Mouse (Mus musculus) embryonic facial prominence, embryonic 15.5 days (tissue): ENCODE measurements at regions not wholly inside any gene's neighbourhood (a gene's known extent, or its start where the extent isn't known, plus 50 kb on each side); places are given as distances from the start of the nearest gene placed in this dataset.

Experiments
- ATAC-seq: fragments of 200-750 bp; cut with Nextera tagmentation; 2 replicates; pipeline ENCODE4 v1.8.0; 2017; ENCODE audit warnings: low read depth, moderate TSS enrichment; ENCODE audit not compliant: insufficient number of reproducible peaks, low FRiP score, low TSS enrichment
- H3K27ac ChIP-seq: fragments of 300-500 bp; sonication (generic); replicated peaks from 2 replicates; pipeline ENCODE4 v1.5.1; 2015; ENCODE audit warnings: mild to moderate bottlenecking, inconsistent platforms
- H3K27me3 ChIP-seq: fragments of 300-500 bp; sonication (generic); 2 replicates; pipeline ENCODE4 v1.6.1; 2015; ENCODE audit warnings: inconsistent platforms
- H3K36me3 ChIP-seq: fragments of 300-500 bp; sonication (generic); 2 replicates; pipeline ENCODE4 v1.6.1; 2015; ENCODE audit warnings: mild to moderate bottlenecking, inconsistent platforms
- H3K4me1 ChIP-seq: fragments of 300-500 bp; sonication (generic); 2 replicates; pipeline ENCODE4 v1.6.1; 2015; ENCODE audit warnings: inconsistent platforms
- H3K4me2 ChIP-seq: fragments of 300-500 bp; sonication (generic); replicated peaks from 2 replicates; pipeline ENCODE4 v1.6.1; 2015; ENCODE audit warnings: mild to moderate bottlenecking, inconsistent platforms
- H3K4me3 ChIP-seq: fragments of 300-500 bp; sonication (generic); replicated peaks from 2 replicates; pipeline ENCODE4 v1.5.1; 2015; ENCODE audit warnings: mild to moderate bottlenecking, inconsistent platforms
- H3K9ac ChIP-seq: fragments of 300-500 bp; sonication (generic); 2 replicates; pipeline ENCODE4 v1.6.1; 2015; ENCODE audit warnings: inconsistent platforms
- H3K9me3 ChIP-seq: fragments of 300-500 bp; sonication (generic); replicated peaks from 2 replicates; pipeline ENCODE4 v1.6.1; 2016; ENCODE audit warnings: inconsistent platforms
- WGBS: fragments of 180-500 bp; shearing (Covaris S2); methylation state at CpG from one replicate; pipeline ENCODE4 v1.1.7; 2015; 5-methylcytosine and 5-hydroxymethylcytosine counted together

DNA sequence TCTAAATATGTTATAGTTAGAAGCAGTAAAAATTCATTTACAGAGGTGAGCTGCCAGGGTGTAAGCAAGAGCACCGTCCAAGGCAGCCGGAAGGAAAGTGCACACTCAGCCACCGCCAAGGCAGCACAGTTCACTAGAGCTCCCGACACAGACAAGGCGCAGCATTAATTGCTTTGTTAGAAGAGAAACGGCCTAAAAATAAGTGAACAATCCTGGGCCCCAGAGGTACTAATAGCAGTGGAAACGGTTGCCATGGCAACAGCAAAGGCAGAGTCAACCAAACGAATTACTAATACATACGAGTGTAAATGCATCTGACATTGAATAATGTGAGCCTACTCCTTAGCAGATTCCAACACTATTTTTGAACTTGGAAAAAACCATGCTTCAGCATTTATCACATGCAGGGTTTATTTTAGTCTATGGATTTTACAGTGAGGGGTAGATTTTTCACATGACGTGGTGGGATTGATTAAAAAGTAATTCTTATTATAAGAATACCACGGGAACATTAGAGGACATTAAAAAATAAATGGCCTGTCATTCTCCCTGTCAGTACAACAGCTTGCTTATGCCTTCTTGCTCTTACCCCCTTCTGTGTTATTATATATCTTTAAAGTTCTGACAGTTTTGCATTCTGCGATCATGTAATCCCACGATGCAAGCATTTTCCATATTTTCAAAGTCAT lies 62.5 kb downstream of the Cavin4 start:
- Histone ChIP-seq H3K4me3 (no peak overlapping the region), H3K4me2 (no peak overlapping the region), H3K9me3 (no peaks in the 10 kb centered on the region), H3K9ac (no peak overlapping the region), H3K4me1 (no peaks in the 10 kb centered on the region), H3K36me3 (no peaks in the 10 kb centered on the region), H3K27me3 (no peaks in the 10 kb centered on the region), H3K27ac (no peak overlapping the region)
- 0 out of 2 replicates have a peak, but pooled peaks have one; percentile 19 for ATAC-seq
- 60% methylated on average over 13 of the region's 13 CpGs for WGBS

DNA sequence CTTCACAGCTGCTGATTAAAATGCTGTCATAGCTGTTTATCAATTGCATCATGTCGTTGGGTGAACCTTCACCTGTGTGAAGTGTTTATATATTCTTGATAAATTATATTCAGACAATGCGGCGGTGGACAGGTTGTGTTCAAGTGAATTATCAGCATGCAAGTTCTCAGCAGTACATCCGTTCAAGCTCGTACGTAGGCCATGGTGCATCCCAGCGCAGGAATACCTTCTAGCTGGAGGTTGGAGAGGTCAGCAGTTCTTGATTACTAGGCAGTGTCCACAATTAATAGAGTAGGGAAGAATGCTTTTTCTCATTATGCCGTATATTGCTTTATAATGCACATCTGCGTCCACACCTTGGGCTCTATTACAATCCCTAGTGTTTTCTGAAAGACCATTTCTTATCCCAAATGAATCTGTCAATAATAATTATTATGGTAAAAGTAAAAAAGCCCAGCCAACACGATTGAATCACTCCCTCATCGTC lies 63.1 kb downstream of the Cavin4 start:
- Histone ChIP-seq H3K4me2 (no peak overlapping the region), H3K27me3 (no peaks in the 10 kb centered on the region), H3K9me3 (no peaks in the 10 kb centered on the region), H3K9ac (no peak overlapping the region), H3K36me3 (no peaks in the 10 kb centered on the region), H3K4me3 (no peak overlapping the region), H3K27ac (no peak overlapping the region), H3K4me1 (no peaks in the 10 kb centered on the region)
- ATAC-seq = no peak
- WGBS = 86% methylated on average over 11 of the region's 11 CpGs

DNA sequence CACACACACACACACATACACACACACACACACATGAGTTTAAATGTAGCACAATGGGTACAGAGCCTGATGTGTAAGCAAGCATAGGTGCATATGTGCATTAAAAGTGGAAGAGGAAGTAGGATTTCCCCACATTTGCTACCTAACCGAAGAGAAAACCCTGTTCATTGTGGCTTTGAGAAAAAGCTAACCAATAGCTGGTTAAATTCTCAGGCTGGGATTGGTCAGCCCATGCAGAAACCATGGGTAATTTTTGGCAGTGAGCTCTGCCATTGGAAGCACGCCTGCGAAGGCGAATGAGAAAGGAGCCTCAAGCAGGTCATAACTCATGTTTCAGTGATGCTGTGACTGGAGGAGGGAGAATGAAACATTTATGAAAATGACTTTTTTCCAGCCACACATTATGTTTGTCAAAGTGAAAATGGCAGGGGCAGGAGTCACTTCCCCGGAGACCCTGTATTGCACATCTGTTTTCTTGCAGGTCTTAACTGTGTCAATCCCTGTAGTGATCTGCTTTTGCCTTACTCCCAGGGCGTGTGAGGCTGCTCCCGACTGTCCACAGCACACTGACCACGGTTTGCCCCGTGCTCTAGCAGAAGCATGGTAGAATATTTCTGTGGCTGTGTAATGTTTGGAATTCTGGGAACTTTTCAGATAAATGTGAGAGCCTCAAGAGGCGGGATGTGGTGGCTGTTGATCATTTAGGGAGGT lies 71.7 kb downstream of the Cavin4 start:
- Histone ChIP-seq H3K36me3 (no peaks in the 10 kb centered on the region), H3K27ac (no peak overlapping the region), H3K4me3 (no peak overlapping the region), H3K27me3 (no peaks in the 10 kb centered on the region), H3K9ac (no peak overlapping the region), H3K9me3 (no peaks in the 10 kb centered on the region), H3K4me1 (no peaks in the 10 kb centered on the region), H3K4me2 (no peak overlapping the region)
- 48% methylated on average over 10 of the region's 10 CpGs for WGBS
- ATAC-seq = no peak

DNA sequence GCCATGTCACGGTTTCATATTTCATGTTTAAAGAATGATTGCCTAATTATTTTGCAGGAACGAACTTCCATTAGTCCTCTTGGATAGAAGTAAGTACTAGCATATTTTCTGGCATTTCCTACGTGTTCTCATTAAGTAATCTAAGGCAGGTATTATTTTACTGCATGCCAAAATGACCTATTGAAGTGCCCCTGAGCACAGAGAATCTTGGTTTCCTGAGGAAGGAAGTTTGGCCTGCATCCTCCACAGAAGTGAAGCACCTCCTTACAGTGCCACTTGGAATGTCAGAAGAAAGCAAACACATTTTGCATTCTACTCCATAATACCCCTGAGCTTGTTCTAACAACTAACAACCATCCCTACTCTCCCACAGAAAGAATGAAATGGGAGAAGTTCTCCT lies 82.9 kb downstream of the Cavin4 start:
- H3K27me3 ChIP-seq = no peaks in the 10 kb centered on the region
- no peaks in the 10 kb centered on the region for H3K9me3 ChIP-seq
- no peak overlapping the region for H3K4me2 ChIP-seq
- 59% methylated on average over 3 of the region's 3 CpGs for WGBS
- no peak overlapping the region for H3K9ac ChIP-seq
- H3K4me3 ChIP-seq = no peak overlapping the region
- ATAC-seq = no peak
- H3K36me3 ChIP-seq = no peaks in the 10 kb centered on the region
- H3K4me1 ChIP-seq = no peaks in the 10 kb centered on the region
- H3K27ac ChIP-seq = no peak overlapping the region

DNA sequence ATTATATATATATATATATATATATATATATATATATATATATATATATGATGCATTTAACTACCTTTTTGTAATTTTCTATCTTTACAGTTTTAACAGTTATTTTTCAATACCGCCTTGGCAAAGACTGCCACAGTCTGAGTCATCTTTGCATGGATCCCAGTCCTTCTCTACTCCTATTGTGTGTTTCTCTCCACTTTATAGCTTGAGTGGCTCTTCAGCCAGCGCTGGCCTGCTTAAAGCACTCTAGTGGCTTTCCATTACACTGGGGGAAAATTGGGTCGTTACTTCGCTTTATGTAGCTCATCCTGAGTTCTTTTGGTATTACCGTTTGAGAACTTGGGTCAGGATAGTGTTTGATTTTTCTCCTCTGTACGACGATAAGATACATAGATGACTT lies 86.3 kb downstream of the Cavin4 start:
- Histone ChIP-seq H3K4me3 (no peak overlapping the region), H3K9me3 (no peaks in the 10 kb centered on the region), H3K4me1 (peaks cover 2% of the 10 kb centered on the region; the same call in 1 of the 2 replicates), H3K36me3 (no peaks in the 10 kb centered on the region), H3K9ac (no peak overlapping the region), H3K27ac (no peak overlapping the region), H3K27me3 (no peaks in the 10 kb centered on the region), H3K4me2 (no peak overlapping the region)
- 92% methylated on average over 7 of the region's 7 CpGs for WGBS
- no peak for ATAC-seq

DNA sequence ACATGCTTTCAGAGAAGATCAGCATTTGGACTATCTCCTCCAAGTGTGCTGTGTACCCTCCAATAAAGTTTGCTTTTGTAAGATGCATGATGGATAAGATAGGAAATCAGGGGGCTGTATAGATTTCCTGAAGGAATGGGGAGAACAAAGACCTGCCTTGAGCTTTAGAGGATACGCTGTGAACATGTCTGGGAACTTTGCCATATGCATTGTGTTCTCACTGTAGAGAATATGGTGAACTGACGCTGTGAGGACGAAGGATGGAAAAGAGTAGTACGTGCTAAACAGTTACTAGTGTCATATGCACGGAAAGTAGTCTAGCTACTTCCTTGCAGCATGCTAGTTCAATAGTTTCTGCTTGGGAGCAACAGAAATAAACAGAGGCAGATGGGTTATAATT lies 86.8 kb downstream of the Cavin4 start:
- H3K4me1 ChIP-seq = peaks cover 6% of the 10 kb centered on the region; the same call in 1 of the 2 replicates
- no peaks in the 10 kb centered on the region for H3K36me3 ChIP-seq
- no peak overlapping the region for H3K4me3 ChIP-seq
- WGBS = 74% methylated on average over 5 of the region's 5 CpGs
- ATAC-seq = no peak
- no peaks in the 10 kb centered on the region for H3K9me3 ChIP-seq
- H3K4me2 ChIP-seq = no peak overlapping the region
- H3K27ac ChIP-seq = no peak overlapping the region
- no peaks in the 10 kb centered on the region for H3K27me3 ChIP-seq
- no peak overlapping the region for H3K9ac ChIP-seq

DNA sequence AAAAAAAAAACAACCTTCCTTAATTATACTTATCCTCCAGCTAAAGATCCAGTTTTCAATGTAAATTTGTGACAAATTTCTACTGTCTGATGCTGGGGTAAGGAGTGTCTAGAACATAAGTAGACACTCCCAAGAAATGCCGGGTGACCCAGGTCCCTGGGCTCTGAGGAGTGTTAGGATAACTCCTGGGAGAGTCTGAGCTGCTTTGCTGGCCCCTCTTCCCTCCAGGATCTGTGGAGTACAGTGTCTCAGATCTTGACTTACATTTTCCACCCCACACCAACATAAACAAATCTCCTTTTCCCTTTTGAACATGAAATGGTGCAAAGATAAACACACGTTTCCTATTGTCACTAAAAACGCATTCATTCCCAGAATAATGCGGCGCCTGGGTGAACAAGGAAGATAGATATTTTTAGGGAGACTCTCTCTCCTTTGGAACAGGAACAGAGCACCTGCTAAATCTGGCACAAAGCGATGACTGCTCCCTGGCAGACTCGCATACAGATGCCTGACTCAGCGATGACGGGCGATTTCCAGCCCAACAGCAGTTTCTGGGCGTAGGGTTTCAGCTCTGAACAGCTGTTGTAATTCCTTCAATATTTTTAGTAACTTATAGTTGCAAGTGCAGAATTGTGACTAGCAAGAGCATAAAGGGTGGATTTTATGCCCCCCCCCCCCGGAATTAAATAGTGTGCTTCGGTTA lies 91.3 kb downstream of the Cavin4 start:
- no peak overlapping the region for H3K4me2 ChIP-seq
- H3K27me3 ChIP-seq = no peaks in the 10 kb centered on the region
- no peaks in the 10 kb centered on the region for H3K36me3 ChIP-seq
- no peak overlapping the region for H3K4me3 ChIP-seq
- no peak for ATAC-seq
- WGBS = 28% methylated on average over 13 of the region's 13 CpGs
- peak overlapping the region; percentile 55; the same call in 1 of the 2 replicates for H3K27ac ChIP-seq
- peaks cover 6% of the 10 kb centered on the region; the same call in 1 of the 2 replicates for H3K4me1 ChIP-seq
- no peak overlapping the region for H3K9ac ChIP-seq
- H3K9me3 ChIP-seq = no peaks in the 10 kb centered on the region

DNA sequence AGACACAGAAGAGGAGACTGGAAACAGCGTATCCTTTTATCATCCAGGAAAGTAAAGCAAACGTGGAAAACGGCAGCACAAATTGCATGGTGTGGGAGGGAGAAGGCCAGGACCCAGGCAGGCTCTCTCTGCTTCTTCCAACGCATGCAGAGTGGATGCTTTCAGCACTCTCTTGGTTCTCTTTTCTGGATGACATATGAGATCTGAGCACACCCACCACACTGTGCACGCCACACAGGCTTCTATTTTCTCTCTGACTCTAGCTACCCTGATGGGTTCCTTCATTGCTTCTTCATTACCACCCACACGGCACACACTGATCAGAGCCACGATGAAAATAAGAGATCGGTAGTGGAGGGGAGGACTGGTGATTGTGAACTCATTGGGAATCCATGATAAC lies 97.3 kb downstream of the Cavin4 start:
- H3K27me3 ChIP-seq = no peaks in the 10 kb centered on the region
- no peaks in the 10 kb centered on the region for H3K36me3 ChIP-seq
- H3K9me3 ChIP-seq = no peaks in the 10 kb centered on the region
- no peaks in the 10 kb centered on the region for H3K4me1 ChIP-seq
- H3K9ac ChIP-seq = no peak overlapping the region
- H3K4me3 ChIP-seq = no peak overlapping the region
- H3K4me2 ChIP-seq = no peak overlapping the region
- ATAC-seq = no peak
- no peak overlapping the region for H3K27ac ChIP-seq
- WGBS = 62% methylated on average over 8 of the region's 8 CpGs

DNA sequence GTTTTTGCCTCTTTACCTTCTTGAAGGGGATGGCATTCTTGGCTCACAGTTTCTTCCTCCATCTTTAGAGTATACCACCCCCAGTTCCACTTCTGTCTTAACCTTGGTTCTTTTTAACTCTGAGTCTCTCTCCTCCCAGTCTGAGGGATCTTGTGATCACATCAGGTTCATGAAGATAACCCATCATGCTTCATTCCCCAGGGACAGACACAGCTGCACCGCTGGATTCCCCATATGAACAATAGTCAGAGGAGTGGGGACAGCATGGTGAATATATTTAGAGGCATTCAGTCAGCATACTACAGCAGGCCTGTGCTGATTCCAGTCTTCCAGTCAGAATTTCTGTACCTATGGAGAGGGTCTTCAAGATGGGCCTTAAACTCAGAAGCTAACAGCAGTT lies 103.1 kb downstream of the Cavin4 start:
- Histone ChIP-seq H3K36me3 (no peaks in the 10 kb centered on the region), H3K4me2 (no peak overlapping the region), H3K4me3 (no peak overlapping the region), H3K4me1 (0 out of 2 replicates have a peak, but pooled peaks cover 7% of the 10 kb centered on the region), H3K9me3 (no peaks in the 10 kb centered on the region), H3K27ac (no peak overlapping the region), H3K9ac (no peak overlapping the region), H3K27me3 (no peaks in the 10 kb centered on the region)
- ATAC-seq = no peak
- WGBS = 94% methylated on average over 1 of the region's 1 CpGs

DNA sequence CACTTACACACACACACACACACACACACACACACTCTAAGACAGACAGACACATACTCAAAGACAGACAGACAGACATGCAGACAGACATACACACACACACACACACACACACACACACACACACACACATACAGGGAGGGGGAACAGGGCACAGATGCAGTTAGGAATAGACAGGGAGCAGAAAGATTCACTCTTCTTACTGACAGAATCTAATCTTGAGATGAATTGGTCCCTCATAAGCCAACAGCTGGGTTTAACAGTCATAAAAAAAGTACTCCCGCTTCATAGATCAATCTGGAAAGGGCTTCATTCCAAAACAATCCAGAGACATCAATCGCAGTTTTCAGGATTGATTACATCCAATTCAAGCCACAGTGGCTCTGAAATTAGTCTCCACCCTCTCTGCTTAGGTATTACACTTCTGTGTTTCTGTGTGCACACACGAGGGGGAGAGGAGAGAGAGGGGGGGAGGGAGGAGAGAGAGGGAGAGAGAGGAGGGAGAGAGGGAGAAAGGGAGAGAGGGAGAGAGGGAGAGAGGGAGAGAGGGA lies 107.2 kb downstream of the Cavin4 start:
- Histone ChIP-seq H3K27ac (no peak overlapping the region), H3K36me3 (no peaks in the 10 kb centered on the region), H3K9me3 (no peaks in the 10 kb centered on the region), H3K27me3 (no peaks in the 10 kb centered on the region), H3K4me3 (no peak overlapping the region), H3K4me2 (0 out of 2 replicates have a peak overlapping the region, but pooled peaks have one; percentile 31), H3K9ac (no peak overlapping the region), H3K4me1 (0 out of 2 replicates have a peak, but pooled peaks cover 7% of the 10 kb centered on the region)
- WGBS = 21% methylated on average over 3 of the region's 3 CpGs
- ATAC-seq = no peak
